Mouse (Mus musculus) lung, adult 2 months (tissue): ENCODE data around the gene Gnao1.

Experiments
- CTCF ChIP-seq: fragments of 200-500 bp; IDR thresholded peaks from 2 replicates; pipeline ENCODE4 v1.5.1; 2011; ENCODE audit warnings: mild to moderate bottlenecking, low read length, control low read depth; ENCODE audit not compliant: insufficient read depth
- POLR2A ChIP-seq: fragments of 200-500 bp; IDR thresholded peaks from 2 replicates; pipeline ENCODE4 v1.6.1; 2011; ENCODE audit warnings: low read depth, mild to moderate bottlenecking, control low read depth, low read length, borderline replicate concordance; ENCODE audit errors: extremely low read depth

DNA sequence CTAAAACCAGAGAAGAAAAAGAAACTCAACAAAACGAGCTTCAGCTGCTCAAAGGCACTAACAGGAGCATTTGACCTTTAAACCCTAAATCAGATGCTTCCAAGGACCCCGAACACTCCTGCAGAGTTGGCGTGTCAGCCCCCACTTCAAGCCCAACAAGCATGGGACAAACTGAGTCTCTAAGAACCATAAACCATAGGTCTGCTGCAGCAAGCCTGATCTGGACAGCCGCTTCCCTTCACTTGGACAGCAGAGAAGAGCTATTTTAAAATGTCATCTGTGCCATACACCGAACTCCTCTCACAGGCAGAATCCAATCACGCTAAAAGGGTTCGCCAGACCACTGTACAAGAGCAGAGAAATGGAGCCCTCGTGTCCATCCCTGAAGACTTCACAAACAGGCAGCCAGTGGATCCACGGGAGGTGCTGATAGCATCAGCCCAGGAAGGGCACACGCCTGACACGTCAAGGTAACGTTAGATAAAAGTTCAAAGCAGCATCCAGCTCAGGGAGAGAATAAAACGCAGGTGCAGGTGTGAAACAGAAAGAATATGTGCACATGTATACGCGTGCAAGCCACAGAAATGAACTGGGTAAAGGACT lies 199.6 kb downstream of the Gnao1 start:
- TF ChIP-seq POLR2A (no peak), CTCF (no peak)
